Mouse (Mus musculus): Measurements from ENCODE around the gene Gm20708.

Gene Gm20708

DNA sequence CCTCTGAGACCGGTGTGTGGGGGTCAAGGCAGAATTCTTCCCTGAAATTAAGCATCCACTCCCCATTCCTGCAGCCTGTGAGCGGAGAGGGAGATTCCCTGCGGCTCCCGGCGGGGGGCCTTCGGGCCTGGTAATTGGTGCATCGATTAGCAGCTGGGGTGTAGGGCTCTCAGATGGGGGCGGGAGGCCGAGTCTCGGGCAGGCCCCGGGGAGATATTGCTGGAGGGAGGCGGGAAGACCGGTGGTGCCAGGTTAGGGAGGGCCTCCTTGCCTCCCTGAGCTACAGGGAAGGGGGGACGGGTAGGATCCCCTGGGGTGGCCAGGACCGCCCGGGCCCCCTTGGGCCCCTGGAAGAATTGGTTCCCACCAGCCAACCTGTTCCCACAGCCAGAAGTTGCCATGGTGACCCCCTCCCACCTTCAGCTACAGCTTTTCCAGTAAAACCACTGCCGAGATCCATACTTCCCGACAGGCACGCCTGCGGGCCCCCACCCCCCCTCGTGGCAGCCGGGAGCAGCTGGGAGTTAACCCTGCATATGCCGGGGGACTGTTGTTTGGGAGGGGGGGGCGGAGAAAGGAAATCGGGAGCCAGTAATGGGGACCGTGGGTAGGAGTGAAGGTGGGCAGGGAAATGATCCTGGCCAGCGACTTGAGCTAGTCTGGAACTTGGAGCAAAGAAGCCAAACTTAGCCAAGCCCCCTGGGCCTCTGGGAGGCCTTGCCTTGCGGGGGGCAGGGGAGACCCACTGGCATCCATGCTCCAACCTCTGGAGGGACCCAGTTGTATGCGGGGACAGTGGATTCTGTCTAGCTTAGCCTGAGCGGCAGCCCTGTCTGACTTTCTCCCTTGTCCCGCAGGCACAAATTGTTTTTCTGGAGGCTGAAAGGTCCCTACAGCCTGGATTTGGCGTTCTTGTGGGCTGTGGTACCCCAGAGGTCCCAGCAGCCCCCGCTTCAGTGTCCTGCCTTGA, 79.7 kb downstream of the Gm20708 start:
- no peak for DNase-seq (ENCODE audit: extremely low read depth, low read depth, low spot score)
